Mouse (Mus musculus): ENCODE results near the gene Zbtb45. TPM values are rescaled to one million over a fixed set of nuclear protein-coding genes. Genes with fewer than 3 reads are reported as not detected.
A peak's percentile ranks its signal among the peaks of the same experiment; 100 is the strongest.

Zbtb45 gene
- polyA plus RNA-seq, 1 experiment, result 78.8 TPM

DNA sequence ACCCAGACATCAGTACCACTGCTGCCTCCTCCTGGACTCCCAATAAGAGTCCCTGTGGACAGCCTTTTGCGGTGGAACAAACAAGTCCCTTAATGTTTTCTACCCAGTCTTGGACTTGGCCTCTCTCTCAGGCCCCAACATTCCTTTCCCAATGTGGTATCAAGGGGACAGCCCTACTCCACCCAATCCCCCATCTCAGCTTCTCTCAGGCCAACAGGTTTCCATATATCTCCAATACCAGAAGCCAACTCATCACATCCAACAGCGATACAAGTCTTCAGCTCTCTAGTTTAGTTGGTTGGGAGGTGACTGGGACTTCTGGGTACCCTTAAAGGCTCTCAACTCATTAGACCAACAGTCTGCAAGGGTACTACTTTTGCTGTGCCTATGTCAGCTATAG, 43.7 kb upstream of the Zbtb45 start:
- Histone ChIP-seq H3K4me1 (replicated peaks; ENCODE audit: control insufficient read depth, insufficient read depth, low read length) (0 out of 2 replicates have a peak, but pooled peaks cover 2% of the 10 kb centered on the region), H3K27me3 (ENCODE audit: control insufficient read depth, insufficient read depth, low read length) (no peaks in the 10 kb centered on the region), H3K36me3 (ENCODE audit: control insufficient read depth, insufficient read depth, low read length) (no peaks in the 10 kb centered on the region), H3K27ac (ENCODE audit: control insufficient read depth, insufficient read depth, low read length) (no peak overlapping the region), H3K4me3 (ENCODE audit: control insufficient read depth, insufficient read depth, low read length) (no peak overlapping the region)
- no peak for DNase-seq
- WGBS, result 96% methylated on average over 2 of the region's 2 CpGs
- no peak for TF ChIP-seq POLR2A (IDR thresholded peaks at IDR 0.05; ENCODE audit: control insufficient read depth, extremely low read depth, insufficient read depth, low read length, poor library complexity)
- TF ChIP-seq CTCF (IDR thresholded peaks at IDR 0.05; ENCODE audit: borderline replicate concordance, control insufficient read depth, extremely low read depth, insufficient read depth, low read length, poor library complexity), result no peak

DNA sequence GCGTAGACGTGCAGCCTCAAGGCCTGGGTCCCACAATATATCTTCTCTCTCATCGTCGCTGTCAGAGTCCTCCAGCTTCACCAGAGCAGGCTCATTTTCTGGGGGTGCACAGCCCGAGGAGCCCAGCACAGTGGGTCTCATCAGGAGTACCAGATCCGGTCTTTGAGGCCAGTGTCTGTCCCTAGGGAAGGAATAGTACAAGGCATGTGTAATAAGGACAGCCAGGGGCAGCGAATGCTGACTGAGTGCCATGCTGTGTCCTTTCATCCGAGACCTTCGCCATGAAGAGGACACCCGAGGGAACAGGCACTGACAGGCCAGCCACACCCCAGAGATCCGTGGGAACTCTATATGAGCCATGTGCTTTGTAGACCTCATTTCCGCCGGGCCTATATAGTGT, 43.2 kb upstream of the Zbtb45 start:
- Histone ChIP-seq H3K27ac (ENCODE audit: control insufficient read depth, insufficient read depth, low read length) (no peak overlapping the region), H3K4me3 (ENCODE audit: control insufficient read depth, insufficient read depth, low read length) (no peak overlapping the region), H3K36me3 (ENCODE audit: control insufficient read depth, insufficient read depth, low read length) (no peaks in the 10 kb centered on the region), H3K4me1 (replicated peaks; ENCODE audit: control insufficient read depth, insufficient read depth, low read length) (0 out of 2 replicates have a peak, but pooled peaks cover 2% of the 10 kb centered on the region), H3K27me3 (ENCODE audit: control insufficient read depth, insufficient read depth, low read length) (no peaks in the 10 kb centered on the region)
- WGBS, result 95% methylated on average over 13 of the region's 13 CpGs
- no peak for DNase-seq
- TF ChIP-seq CTCF (IDR thresholded peaks at IDR 0.05; ENCODE audit: borderline replicate concordance, control insufficient read depth, extremely low read depth, insufficient read depth, low read length, poor library complexity), result no peak
- no peak for TF ChIP-seq POLR2A (IDR thresholded peaks at IDR 0.05; ENCODE audit: control insufficient read depth, extremely low read depth, insufficient read depth, low read length, poor library complexity)

DNA sequence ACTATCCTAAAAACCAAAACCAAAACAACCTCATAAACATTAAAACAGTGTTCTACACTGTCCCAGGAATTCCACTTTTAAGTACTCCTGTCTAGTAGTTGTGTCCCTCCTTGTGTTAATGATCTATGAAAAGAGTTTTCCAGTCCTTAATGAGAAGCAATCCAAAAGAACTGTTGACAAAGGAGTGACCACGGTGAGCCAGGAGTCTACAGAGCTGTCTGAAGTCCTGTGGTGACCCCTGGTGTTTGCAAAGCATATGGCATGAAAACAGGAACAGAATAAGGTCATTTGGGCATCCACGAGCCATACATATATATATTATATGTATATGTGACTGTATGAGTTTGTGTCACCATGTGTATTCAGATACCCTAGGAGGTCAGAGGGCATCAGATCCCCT, 36.2 kb upstream of the Zbtb45 start:
- WGBS, result 2% methylated on average over 2 of the region's 2 CpGs
- H3K27ac ChIP-seq (ENCODE audit: control insufficient read depth, insufficient read depth, low read length), result no peak overlapping the region
- no peak for TF ChIP-seq CTCF (IDR thresholded peaks at IDR 0.05; ENCODE audit: borderline replicate concordance, control insufficient read depth, extremely low read depth, insufficient read depth, low read length, poor library complexity)
- TF ChIP-seq POLR2A (IDR thresholded peaks at IDR 0.05; ENCODE audit: control insufficient read depth, extremely low read depth, insufficient read depth, low read length, poor library complexity), result no peak
- H3K4me1 ChIP-seq (replicated peaks; ENCODE audit: control insufficient read depth, insufficient read depth, low read length), result peaks cover 10% of the 10 kb centered on the region
- peak; percentile 72 for DNase-seq
- H3K36me3 ChIP-seq (ENCODE audit: control insufficient read depth, insufficient read depth, low read length), result no peaks in the 10 kb centered on the region
- no peak overlapping the region for H3K4me3 ChIP-seq (ENCODE audit: control insufficient read depth, insufficient read depth, low read length)
- peaks cover 19% of the 10 kb centered on the region; the same call in 1 of the 2 replicates for H3K27me3 ChIP-seq (ENCODE audit: control insufficient read depth, insufficient read depth, low read length)

DNA sequence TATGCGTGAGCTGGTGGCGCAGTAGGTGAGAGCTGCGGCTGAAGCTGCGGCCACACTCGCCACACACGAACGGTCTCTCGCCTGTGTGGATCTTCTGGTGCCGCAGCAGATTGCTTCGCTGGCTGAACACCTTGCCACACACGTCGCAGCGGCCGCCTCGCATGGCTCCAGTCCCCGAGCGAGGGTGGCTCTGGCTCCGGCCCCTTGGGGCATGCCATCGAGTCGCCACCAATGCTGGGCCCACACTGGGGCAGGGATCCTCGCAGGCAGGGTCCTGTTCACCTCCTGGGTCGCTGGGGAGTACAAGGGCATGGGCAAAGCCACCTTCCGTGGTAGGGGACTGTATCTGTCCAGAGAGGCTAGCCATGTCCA, 34.4 kb upstream of the Zbtb45 start:
- no peak overlapping the region for H3K27ac ChIP-seq (ENCODE audit: control insufficient read depth, insufficient read depth, low read length)
- peaks cover 10% of the 10 kb centered on the region for H3K4me1 ChIP-seq (replicated peaks; ENCODE audit: control insufficient read depth, insufficient read depth, low read length)
- TF ChIP-seq POLR2A (IDR thresholded peaks at IDR 0.05; ENCODE audit: control insufficient read depth, extremely low read depth, insufficient read depth, low read length, poor library complexity) (no peak), CTCF (IDR thresholded peaks at IDR 0.05; ENCODE audit: borderline replicate concordance, control insufficient read depth, extremely low read depth, insufficient read depth, low read length, poor library complexity) (no peak)
- DNase-seq, result no peak
- H3K27me3 ChIP-seq (ENCODE audit: control insufficient read depth, insufficient read depth, low read length), result peaks cover 19% of the 10 kb centered on the region; the same call in 1 of the 2 replicates
- no peak overlapping the region for H3K4me3 ChIP-seq (ENCODE audit: control insufficient read depth, insufficient read depth, low read length)
- 8% methylated on average over 23 of the region's 23 CpGs for WGBS
- H3K36me3 ChIP-seq (ENCODE audit: control insufficient read depth, insufficient read depth, low read length), result no peaks in the 10 kb centered on the region

DNA sequence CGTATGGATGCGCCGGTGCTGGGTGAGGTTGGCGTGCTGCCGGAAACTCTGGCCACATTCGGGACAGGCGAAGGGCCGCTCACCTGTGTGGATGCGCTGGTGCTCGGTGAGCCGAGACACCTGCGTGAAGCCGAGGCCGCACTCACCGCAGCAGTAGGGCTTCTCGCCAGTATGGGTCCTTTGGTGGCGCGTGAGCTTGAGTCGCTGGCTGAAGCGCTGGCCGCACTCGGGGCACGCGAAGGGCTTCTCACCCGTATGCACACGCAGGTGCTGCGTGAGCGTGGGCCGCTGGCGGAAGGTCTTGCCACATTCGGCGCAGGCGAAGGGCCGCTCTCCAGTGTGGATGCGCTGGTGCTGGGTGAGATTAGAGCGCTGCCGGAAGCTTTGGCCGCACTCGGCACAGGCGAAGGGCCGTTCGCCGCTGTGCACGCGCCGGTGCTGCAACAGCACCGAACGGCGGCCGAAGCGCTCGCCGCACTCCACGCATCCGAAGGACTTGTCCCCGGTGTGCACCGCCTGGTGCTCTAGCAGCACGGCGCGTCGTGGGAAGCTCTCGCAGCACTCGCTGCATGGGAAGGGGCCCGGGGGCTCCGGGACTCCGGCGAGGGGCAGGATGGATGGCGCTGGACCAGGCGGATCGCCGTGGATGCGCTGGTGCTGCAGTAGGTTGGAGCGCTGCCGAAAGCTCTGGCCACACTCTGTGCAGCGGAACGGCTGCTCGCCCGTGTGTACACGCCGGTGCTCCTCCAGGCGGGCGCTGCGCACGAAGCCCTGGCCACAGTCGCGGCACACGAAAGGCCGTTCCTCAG, 33.8 kb upstream of the Zbtb45 start:
- H3K4me1 ChIP-seq (replicated peaks; ENCODE audit: control insufficient read depth, insufficient read depth, low read length), result peaks cover 14% of the 10 kb centered on the region
- DNase-seq, result no peak

DNA sequence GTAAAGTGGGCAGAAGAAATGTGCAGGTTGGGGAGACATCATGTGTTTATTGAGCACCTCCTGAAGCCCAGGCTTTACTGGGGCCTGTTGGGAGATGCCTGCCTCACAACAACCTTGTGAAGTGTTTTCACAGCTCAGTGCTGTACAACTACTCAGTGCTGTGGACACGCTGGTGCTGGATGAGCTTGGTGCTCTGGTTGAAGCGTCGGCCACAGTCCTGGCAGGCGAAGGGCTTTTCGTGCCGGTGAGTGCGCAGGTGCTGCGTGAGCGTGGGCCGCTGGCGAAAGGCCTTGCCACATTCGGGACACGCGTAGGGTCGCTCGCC, 33.2 kb upstream of the Zbtb45 start:
- H3K4me1 ChIP-seq (replicated peaks; ENCODE audit: control insufficient read depth, insufficient read depth, low read length), result peaks cover 17% of the 10 kb centered on the region
- peaks cover 19% of the 10 kb centered on the region; the same call in 1 of the 2 replicates for H3K27me3 ChIP-seq (ENCODE audit: control insufficient read depth, insufficient read depth, low read length)
- H3K4me3 ChIP-seq (ENCODE audit: control insufficient read depth, insufficient read depth, low read length), result no peak overlapping the region
- TF ChIP-seq POLR2A (IDR thresholded peaks at IDR 0.05; ENCODE audit: control insufficient read depth, extremely low read depth, insufficient read depth, low read length, poor library complexity) (no peak), CTCF (IDR thresholded peaks at IDR 0.05; ENCODE audit: borderline replicate concordance, control insufficient read depth, extremely low read depth, insufficient read depth, low read length, poor library complexity) (no peak)
- H3K36me3 ChIP-seq (ENCODE audit: control insufficient read depth, insufficient read depth, low read length), result no peaks in the 10 kb centered on the region
- H3K27ac ChIP-seq (ENCODE audit: control insufficient read depth, insufficient read depth, low read length), result no peak overlapping the region
- 88% methylated on average over 16 of the region's 16 CpGs for WGBS
- no peak for DNase-seq

More for the DNA sequence above, 33.8 kb upstream of the Zbtb45 start:
- Histone ChIP-seq H3K4me3 (ENCODE audit: control insufficient read depth, insufficient read depth, low read length) (no peak overlapping the region), H3K27ac (ENCODE audit: control insufficient read depth, insufficient read depth, low read length) (no peak overlapping the region), H3K36me3 (ENCODE audit: control insufficient read depth, insufficient read depth, low read length) (no peaks in the 10 kb centered on the region), H3K27me3 (ENCODE audit: control insufficient read depth, insufficient read depth, low read length) (peaks cover 19% of the 10 kb centered on the region; the same call in 1 of the 2 replicates)
- TF ChIP-seq POLR2A (IDR thresholded peaks at IDR 0.05; ENCODE audit: control insufficient read depth, extremely low read depth, insufficient read depth, low read length, poor library complexity), result no peak
- TF ChIP-seq CTCF (IDR thresholded peaks at IDR 0.05; ENCODE audit: borderline replicate concordance, control insufficient read depth, extremely low read depth, insufficient read depth, low read length, poor library complexity), result no peak
- 16% methylated on average over 88 of the region's 88 CpGs for WGBS

All from thymus, adult 2 months (tissue).